Mouse (Mus musculus) heart, postnatal 10 days (tissue): ENCODE measurements around the gene Slc35d3. TPM values are rescaled to one million over a fixed set of nuclear protein-coding genes. Genes with fewer than 3 reads are reported as not detected.

ENCODE experiments used
- DNase-seq, 2 experiments: peaks; one replicate each; pipeline ENCODE4 v3.0.0; 2021
- intact Hi-C: fragments of 180-260 bp; cut with DNase I; formaldehyde crosslinking; loops from one replicate; pipeline ENCODE4 v1.15.1; 2025
- total RNA-seq, 2 experiments: library from RNA; stranded (reverse); gene quantifications; 2 replicates each; pipeline ENCODE4 v1.2.3; 2021

The Slc35d3 gene
- total RNA-seq, 2 experiments from 2014 or later, result not detected

DNA sequence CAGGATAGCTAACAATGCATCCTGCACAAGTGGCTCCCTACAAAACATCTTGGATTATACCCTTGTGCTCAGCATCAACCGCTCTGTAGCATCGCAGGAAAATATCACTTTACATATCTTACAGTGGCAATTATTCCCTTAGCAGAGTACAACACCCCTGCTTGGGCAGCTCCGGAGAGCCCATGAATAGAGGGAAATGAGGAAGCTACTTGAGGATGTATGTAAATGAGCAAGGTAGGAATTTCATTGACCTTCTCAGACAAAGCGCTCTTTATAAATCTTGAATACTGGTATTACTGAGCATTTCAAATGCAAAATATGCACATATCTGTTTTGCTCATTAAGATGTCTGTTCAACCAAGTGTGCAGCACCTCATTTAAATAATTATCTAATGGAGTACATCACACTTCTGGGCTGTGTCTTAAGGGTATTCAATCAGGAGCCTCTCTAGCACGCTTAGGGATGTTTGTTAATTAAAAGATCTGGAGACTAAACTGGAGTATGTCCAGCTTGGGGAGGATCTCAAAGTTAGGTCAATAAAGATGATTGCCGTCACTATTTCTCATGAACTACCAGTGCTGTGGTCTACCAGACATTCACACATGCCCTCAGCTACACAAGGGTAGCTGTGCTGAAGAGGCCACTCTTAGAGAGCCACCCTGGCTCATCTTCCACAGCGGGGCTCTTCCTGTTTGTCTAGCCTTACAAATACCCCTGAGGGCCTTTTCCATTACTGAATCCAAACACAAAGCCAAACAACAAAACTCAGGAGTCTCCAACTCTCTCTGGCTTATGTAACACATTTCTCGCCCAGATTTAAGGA is 15.2 kb downstream of the Slc35d3 start:
- DNase-seq, result no peak
- intact Hi-C loops, result no loop called here

DNA sequence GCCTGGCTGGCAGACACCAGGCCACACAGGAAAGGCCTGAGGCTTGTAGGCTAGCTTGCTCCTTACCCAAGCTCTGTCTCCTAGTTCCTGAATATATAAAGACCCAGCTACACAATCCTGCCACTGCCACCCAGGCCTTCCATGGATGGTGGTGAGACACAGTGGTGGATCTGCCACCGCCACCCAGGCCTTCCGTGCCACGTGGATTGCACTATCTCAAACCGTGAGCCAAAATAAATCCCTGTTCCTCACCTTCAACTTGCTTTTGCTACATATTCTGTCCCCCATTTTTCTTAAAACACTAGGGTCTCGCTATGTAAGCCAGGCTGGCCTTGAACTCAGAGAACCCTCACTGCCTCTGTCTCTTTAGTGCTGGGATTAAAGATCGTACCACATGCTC is 17.0 kb downstream of the Slc35d3 start:
- no peak for DNase-seq
- intact Hi-C loops, result no loop called here

DNA sequence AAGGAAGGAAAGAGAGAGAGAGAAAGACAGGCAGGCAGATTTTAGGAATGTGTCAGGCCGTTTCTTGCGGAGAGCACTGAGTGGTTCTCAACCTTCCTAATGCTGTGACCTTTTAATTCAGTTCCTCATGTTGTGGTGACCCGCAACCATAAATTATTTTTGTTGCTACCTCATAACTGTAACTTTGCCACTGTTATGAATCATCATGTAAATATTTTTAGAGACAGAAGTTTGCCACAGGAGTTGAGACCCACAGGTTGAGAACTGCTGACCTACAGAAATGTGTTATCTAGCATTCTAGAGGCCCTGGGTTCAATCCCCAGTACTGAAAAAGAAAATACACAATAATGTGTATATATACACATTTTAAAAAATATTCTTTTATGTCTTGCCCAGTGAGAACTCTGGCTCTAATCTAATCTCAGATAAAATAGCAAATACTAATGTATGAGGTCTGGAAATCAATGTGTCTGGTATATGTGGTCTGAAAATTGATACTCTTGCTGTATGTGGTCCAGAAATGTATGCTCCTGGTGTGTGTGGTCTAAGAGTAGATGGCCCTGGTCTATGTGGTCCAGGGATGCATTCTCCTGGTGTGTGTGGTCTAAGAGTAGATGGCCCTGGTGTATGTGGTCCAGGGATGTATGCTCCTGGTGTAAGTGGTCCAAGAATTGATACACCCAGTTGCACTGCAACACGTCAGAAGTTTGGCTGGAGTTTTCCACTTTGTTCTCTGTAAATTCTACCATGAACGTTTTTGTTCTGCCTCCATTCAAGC is 20.0 kb downstream of the Slc35d3 start:
- intact Hi-C loops, result no loop called here
- DNase-seq, result no peak

DNA sequence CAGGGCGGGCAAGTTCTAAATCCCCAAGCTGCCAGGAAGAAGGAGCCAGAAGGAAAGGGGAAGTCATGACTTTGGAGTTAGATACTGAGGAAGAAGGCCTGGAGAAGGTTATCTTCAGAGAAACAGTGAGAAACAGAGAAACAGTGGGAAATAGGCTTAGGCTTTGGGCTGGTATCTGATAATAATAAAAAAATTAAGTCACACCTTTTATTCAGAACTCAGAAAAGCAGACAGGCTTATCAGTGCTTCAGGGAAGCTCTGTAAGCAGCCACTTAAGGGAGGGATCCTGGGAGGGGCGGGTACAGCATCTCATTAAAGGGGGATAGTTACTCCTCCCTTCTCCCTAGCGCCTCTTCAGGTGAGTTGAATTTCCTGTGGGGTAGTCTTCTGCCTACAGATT is 30.3 kb downstream of the Slc35d3 start:
- no peak for DNase-seq
- intact Hi-C loops, result no loop called here

DNA sequence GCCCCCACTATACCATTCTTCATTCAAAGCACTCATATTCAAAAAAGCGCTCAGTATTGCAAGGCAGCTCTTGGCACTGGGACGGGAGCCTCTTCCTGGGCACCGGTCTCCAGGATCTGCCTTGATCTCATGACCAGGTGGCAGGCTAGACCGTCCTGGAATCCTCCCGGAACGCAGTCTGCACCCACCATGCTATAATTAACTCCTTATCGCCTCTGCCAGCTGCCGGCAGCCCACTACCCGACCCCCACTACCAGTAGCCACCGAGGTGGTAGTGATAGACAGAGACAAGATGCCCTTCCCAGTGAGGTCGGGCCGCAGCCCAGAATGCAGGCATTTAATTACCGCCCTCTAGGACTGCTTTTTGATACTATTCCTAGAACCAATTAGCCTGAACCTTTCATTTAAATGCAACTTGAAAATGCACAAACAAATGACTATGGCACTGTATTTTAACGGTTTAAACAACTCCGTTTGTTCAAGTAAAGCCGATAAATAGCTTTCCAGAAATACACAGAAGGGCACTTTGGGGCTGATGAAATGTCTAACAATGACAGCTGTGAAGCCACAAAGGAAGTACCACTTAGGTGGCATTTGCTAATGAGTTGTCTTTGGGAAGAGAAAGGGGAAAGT is 32.4 kb downstream of the Slc35d3 start:
- DNase-seq, result no peak
- intact Hi-C loops, result no loop called here

DNA sequence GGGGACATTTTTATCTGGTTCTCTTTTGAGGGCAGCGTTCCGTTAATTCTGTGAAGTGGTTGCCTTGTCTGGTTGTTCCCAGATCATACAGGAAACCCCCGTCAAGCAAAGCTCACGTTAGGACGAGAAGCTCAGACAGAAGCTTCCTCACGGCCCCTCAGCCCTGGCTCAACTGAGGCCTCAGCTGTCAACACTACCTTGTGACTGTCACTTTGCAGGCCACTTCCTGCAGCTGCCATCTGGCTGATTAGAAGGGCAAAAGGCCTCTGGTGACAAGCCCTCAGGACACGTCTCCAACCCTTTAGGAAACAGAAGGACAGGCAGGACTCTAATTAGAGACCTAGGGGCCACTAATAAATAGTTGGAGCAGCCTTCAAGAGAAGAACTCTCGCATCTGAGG is 35.9 kb downstream of the Slc35d3 start:
- intact Hi-C loops, result no loop called here
- peak; percentile 18 to 28 for DNase-seq

DNA sequence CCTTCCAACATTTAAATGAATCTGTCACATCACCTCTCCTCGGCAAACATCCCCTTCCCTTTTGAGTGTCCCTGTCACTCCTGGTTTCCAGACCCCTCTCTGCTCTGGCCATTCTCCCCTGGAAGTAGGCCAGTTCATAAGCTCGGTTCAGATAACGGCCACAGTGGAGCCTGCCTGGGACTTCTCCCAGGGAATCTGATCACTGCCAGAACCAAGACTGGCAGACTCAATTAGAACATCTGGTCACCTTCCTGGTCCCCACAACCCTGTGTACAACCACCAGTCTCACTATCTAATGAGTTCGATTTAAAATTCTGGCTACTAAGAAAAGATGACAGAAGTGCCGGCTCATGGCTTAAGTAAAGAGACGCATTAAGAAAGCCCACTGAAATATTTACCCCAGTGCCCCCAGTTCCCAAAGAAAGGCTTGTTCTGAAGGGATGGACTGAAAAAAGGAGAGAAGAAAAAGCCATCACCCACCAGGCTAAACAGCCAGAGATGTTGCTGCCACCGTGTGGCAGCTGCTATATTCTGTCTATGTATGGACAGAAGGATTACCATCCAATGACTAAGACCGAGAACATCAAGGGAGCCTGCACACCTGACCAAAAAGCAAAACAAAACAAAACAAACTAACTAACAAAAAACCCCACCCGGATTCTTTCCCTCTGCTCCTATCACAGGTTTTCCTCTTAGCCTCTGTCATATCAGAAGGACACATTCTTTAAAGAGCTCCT is 39.7 kb downstream of the Slc35d3 start:
- peak; percentile 9 to 32 for DNase-seq
- intact Hi-C loops, result no loop called here

DNA sequence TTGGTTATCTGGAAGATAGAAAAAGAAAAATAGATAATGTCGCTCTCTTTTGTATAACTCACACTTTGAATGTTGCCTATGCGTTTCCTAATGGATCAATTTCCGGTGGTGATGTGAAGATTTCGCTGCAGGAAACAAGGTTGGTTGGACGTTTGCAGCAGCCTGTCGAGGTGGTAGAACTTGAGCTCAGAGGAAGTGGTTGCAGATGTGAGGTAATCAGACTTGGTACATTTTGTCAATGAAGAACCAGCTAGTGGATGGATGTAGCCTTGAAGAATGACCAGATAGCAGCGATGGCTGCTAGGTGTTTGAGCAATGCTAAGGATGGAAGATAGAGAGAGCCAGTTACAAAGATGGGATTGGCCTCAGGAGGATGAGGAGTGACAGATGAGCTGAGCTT is 46.5 kb downstream of the Slc35d3 start:
- no peak for DNase-seq
- intact Hi-C loops, result no loop called here

DNA sequence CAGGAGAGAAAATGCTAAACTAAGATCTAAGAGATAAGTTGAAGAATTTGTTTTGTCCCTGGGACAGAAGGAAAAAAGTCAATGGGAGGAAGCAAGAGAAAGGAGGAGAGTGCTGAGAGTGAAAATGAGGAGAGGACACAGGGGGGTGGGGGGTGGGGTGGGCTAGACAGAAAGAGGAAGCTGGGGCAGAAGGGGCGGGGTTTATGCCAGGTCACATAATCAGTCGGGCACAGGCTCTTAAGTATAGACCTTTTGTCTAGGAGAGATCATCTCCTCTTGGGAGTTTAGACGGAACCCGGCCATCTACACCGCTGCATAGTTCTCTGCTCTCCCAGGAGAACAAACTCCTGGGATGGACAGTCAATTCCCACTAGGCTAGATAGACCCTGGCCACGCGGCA is 48.3 kb downstream of the Slc35d3 start:
- intact Hi-C loops, result no loop called here
- DNase-seq, result no peak

Other genes starting within 250 kb of the Slc35d3 start
- gene Il22ra2, start 229.5 kb downstream of the Slc35d3 start, total RNA-seq, result not detected
- not detected for gene Il20ra, start 138.9 kb downstream of the Slc35d3 start, total RNA-seq
- 10 to 100 TPM; 23.3 to 23.7 TPM for gene Pex7, start 56.2 kb upstream of the Slc35d3 start, total RNA-seq
- gene Map3k5, start 83.0 kb upstream of the Slc35d3 start, total RNA-seq, result 10 to 100 TPM; 27.1 to 31.5 TPM